Mouse (Mus musculus) embryonic facial prominence, embryonic 10.5 days (tissue): Measurements from ENCODE around the gene Rad9a. TPM values are rescaled to one million over a fixed set of nuclear protein-coding genes. Genes with fewer than 3 reads are reported as not detected.
A peak's percentile ranks its signal among the peaks of the same experiment; 100 is the strongest.

Source experiments
- DNase-seq: peaks from one replicate; pipeline ENCODE4 v3.0.0-alpha.2; 2017; ENCODE audit warnings: low spot score
- H3K27ac ChIP-seq: fragments of 300-500 bp; sonication (generic); replicated peaks from 2 replicates; pipeline ENCODE4 v1.5.1; 2016; ENCODE audit warnings: mild to moderate bottlenecking
- H3K27me3 ChIP-seq: fragments of 300-500 bp; sonication (generic); replicated peaks from 2 replicates; pipeline ENCODE4 v1.6.1; 2016; ENCODE audit warnings: low read depth, mild to moderate bottlenecking; ENCODE audit not compliant: poor library complexity, severe bottlenecking
- H3K36me3 ChIP-seq: fragments of 300-500 bp; sonication (generic); replicated peaks from 2 replicates; pipeline ENCODE4 v1.6.1; 2016; ENCODE audit warnings: mild to moderate bottlenecking, moderate library complexity
- H3K4me1 ChIP-seq: fragments of 300-500 bp; sonication (generic); 2 replicates; pipeline ENCODE4 v1.6.1; 2016
- H3K4me3 ChIP-seq: fragments of 300-500 bp; sonication (generic); 2 replicates; pipeline ENCODE4 v1.5.1; 2016; ENCODE audit warnings: mild to moderate bottlenecking, moderate library complexity
- H3K9me3 ChIP-seq: fragments of 300-500 bp; sonication (generic); 2 replicates; pipeline ENCODE4 v1.6.1; 2016; ENCODE audit warnings: mild to moderate bottlenecking
- WGBS: fragments of 180-500 bp; shearing (Covaris S2); methylation state at CpG from one replicate; pipeline ENCODE4 v1.1.7; 2016; 5-methylcytosine and 5-hydroxymethylcytosine counted together
- polyA plus RNA-seq: library from polyadenylated mRNA; unstranded; fragments of >200 nt; fragmentation: Nextera tagmentation; extraction: Ambion mirVana; gene quantifications from 2 replicates; pipeline ENCODE4 v1.2.1, GENCODE M21; 2016

Rad9a gene
- polyA plus RNA-seq, 1 experiment from 2014 or later = 58.2 TPM

DNA sequence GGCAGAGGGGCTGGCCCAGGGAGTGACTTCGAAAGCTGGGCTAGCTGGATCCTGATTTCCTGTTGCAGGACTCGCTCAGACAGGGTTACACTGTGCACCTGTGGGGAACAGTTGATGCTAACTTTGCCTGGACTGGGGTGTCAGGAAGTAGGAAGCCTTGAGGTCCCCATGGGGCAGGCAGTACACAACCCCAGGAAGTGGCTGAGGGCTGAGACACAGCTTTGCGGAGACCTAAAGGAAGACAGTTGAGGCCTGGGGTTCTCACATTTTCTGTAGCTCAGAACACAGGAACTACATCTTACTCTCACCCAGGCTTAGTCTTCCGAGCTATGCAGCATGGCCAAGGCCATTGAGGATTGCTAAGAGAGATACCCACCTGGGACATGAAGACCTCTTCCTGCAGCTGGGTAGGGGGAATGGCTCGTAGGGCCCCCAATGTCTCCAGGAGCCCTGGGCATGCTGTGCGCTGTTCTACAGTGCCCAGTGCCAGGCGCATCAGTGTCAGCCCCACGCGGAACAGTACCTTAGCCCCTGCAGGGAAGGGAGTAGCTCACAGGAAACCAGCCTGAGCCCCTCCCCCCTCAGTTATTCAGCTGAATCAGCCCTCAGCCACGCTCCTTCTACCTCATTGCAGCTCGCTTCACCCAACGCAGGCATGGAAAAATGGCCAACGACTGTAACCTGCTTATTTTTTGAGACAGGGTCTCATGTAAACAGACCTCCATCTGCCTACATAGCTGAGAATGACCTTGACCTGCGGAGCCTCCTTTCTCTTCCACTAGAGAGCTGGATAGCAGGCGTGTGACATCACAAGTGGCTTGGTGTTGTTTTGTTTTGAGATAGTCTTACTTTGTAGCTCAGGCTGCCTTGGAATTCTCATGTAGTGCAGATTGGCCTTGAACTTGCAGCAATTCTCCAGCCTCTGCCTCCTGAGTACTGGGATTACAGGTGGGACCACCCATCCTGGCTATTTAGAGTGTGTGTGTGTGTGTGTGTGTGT, 16.2 kb downstream of the Rad9a start:
- H3K4me1 ChIP-seq = peaks cover 27% of the 10 kb centered on the region
- no peaks in the 10 kb centered on the region; the same call in 1 of the 2 replicates for H3K27me3 ChIP-seq
- H3K36me3 ChIP-seq = no peaks in the 10 kb centered on the region
- DNase-seq = no peak
- WGBS = 61% methylated on average over 15 of the region's 15 CpGs
- peak overlapping the region; percentile 11; the same call in 1 of the 2 replicates for H3K4me3 ChIP-seq
- no peaks in the 10 kb centered on the region for H3K9me3 ChIP-seq
- peak overlapping the region; percentile 65 for H3K27ac ChIP-seq

DNA sequence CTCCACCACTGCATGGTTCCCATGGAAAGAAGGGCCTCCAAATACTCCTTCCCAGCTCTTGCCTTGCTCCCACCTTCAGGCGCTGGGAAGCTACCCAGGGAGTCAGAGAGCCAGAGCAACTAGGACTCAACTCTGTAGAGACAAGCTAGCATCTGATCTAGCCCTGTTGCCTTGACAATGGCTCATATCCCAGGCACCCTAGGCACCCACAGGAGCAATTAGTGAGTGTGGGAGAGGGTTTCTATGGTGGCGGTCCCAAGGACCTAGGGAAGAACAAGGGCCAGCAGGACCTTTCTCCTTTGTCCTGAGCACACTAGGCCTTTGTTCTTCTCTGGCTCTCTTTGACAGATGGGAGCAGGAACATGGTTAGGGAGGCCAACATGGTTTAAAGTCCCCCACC, 17.8 kb downstream of the Rad9a start:
- H3K4me1 ChIP-seq = peaks cover 27% of the 10 kb centered on the region
- WGBS = 75% methylated on average over 2 of the region's 2 CpGs
- H3K4me3 ChIP-seq = no peak overlapping the region
- DNase-seq = no peak
- H3K9me3 ChIP-seq = no peaks in the 10 kb centered on the region
- no peaks in the 10 kb centered on the region for H3K36me3 ChIP-seq
- H3K27ac ChIP-seq = 0 out of 2 replicates have a peak overlapping the region, but pooled peaks have one; percentile 15
- no peaks in the 10 kb centered on the region; the same call in 1 of the 2 replicates for H3K27me3 ChIP-seq

DNA sequence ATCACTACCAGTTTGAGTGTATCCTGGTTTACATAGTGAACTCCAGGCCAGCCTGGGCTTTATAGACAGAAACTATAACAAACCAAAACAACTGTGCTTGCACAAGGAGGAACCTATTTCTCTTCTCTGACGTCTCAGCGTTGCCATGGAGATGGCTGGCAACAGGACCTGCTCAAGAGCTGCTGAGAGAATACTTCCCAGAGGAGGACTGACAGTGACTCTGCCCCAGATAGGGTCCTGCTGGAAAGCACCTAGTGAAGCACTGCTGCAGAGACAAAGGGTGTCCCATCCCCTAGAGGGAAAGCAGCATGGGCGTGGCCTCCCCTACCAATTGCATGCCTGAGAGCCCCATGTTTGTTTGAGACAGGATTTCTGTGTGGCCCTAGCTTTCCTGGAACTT, 19.6 kb downstream of the Rad9a start:
- Histone ChIP-seq H3K4me3 (no peak overlapping the region), H3K27ac (no peak overlapping the region), H3K27me3 (no peaks in the 10 kb centered on the region; the same call in 1 of the 2 replicates), H3K4me1 (peaks cover 27% of the 10 kb centered on the region), H3K36me3 (no peaks in the 10 kb centered on the region), H3K9me3 (no peaks in the 10 kb centered on the region)
- 46% methylated on average over 3 of the region's 3 CpGs for WGBS
- no peak for DNase-seq

DNA sequence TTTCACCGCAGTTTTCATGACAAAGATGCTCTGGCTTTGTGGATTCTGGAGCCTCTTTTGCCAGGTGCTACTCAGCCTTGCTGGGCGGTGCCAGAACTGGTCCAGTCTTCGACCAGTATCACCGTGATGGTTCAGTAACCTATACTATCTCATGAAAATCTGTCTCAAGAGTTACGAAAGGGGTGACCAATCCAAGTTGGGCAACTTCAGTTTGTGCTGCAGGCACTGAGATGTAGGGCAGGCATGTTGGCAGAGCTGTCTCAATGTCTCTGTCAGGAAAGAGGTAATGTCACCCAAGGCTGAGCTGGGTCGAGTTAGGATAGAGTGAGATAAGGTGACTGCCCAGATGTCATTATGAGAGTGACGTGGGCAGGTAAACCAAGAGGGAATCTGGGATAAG, 21.1 kb downstream of the Rad9a start:
- H3K36me3 ChIP-seq = no peaks in the 10 kb centered on the region
- H3K9me3 ChIP-seq = no peaks in the 10 kb centered on the region
- no peak overlapping the region for H3K27ac ChIP-seq
- H3K4me1 ChIP-seq = peaks cover 29% of the 10 kb centered on the region
- 89% methylated on average over 7 of the region's 7 CpGs for WGBS
- no peaks in the 10 kb centered on the region; the same call in 1 of the 2 replicates for H3K27me3 ChIP-seq
- no peak overlapping the region for H3K4me3 ChIP-seq
- no peak for DNase-seq

DNA sequence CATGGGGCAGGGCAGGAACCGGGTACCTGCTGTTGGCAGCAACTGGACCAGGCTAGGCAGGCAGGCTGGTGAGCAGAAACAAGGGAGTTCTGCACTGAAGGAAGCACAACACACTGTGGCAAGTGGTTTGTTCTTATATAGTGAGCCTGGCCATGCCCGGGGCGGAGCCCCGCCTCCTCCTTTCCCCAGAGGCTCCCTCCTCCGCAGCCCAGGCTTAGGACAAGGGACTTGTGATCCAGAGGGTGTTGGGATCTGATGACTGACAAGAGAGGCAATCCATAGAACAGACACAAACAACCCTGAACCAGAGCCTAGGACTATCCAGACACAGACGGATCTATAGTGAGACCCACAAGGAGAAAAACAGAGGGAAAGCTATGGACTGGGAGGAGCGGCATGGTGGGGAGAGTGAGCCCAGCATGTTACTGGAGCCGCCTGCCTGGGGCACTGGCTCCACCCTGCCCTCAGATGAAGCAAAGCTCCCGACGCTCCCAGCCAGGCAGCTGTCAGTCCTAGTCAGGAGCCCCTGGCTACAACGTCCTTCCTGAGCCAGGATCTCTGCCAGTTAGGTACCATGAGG, 26.0 kb downstream of the Rad9a start, which contains the start of gene Carns1:
TSS of gene Carns1 (minus strand) at position 112 of the 580 bp plus-strand sequence.
- no peaks in the 10 kb centered on the region for H3K36me3 ChIP-seq
- peak within 1 kb of the TSS; percentile 36; the same call in 1 of the 2 replicates for H3K27ac ChIP-seq
- peak within 1 kb of the TSS; percentile 40 for H3K4me3 ChIP-seq
- H3K27me3 ChIP-seq = peaks cover 20% of the 10 kb centered on the region
- no peaks in the 10 kb centered on the region for H3K9me3 ChIP-seq
- DNase-seq = peak; percentile 42
- H3K4me1 ChIP-seq = peaks cover 36% of the 10 kb centered on the region
- WGBS = 5% methylated on average over 11 of the region's 11 CpGs

DNA sequence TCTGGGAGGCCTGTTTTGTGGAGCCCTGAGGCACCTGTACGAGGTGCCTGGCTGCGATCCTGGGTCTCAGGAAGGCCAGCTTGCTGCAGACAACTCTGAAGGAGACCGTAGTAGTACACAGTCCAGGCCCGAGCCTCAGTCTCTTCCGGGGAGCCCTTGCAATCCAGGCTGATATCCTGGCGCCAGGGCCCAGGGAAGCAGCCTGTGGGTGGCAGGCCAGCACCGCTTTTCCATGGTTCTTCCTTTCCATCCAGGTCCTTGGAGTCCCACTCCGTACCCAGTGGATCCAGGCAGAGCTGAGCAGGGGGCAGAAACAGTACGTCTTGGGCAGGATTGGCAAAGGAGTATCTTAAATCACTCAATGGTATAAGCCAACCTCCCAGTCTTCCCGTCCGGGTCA, 28.5 kb downstream of the Rad9a start:
- no peaks in the 10 kb centered on the region for H3K36me3 ChIP-seq
- H3K9me3 ChIP-seq = no peaks in the 10 kb centered on the region
- H3K4me3 ChIP-seq = no peak overlapping the region
- peaks cover 46% of the 10 kb centered on the region for H3K4me1 ChIP-seq
- H3K27ac ChIP-seq = 0 out of 2 replicates have a peak overlapping the region, but pooled peaks have one; percentile 2
- H3K27me3 ChIP-seq = peaks cover 20% of the 10 kb centered on the region
- 60% methylated on average over 11 of the region's 11 CpGs for WGBS
- no peak for DNase-seq

DNA sequence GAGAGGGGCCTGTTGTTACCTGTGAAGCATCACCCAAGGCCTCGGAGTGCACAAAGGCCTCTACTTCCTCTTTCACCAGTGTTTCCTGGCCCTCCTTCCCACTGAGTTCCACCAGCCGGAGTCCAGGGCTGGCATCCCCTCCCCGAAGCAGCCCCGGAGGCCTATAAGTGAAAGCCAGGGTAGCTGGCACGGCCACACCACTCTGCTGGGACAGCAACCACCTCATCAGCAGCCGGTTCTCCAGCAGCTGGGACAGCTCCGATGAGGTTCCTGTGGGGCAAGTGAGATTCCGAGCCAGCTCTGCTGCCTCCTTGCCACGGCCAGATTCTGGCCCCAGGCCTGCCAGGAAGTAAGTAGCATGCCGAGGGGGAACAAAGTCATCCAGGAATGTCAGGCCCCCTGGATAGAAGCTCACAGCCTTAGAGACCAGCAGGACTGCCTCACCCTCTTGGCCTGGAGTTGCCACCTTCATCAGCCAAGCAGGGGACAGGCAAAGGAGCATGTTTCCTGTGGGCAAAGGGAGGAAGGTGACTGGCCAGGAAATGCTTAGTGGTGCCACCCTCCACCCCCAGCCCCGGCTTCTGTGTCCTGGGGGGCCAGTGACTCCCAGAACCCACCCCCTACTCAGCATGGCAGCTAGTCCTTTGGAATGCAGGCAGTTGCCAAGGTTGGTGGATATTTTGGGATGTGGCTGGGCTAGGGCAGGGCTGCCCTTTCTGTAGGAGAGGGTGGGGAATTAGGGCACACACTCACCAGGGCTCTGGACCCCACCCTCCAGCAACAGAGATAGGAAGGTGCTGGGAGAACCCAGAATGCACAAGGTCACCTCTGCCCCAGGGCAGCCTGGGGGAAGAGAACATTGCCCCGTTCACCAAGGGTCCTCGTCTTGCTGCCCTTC, 29.8 kb downstream of the Rad9a start:
- DNase-seq = no peak
- Histone ChIP-seq H3K9me3 (no peaks in the 10 kb centered on the region), H3K36me3 (no peaks in the 10 kb centered on the region), H3K4me1 (peaks cover 46% of the 10 kb centered on the region), H3K27ac (peak overlapping the region; percentile 40), H3K27me3 (peaks cover 20% of the 10 kb centered on the region), H3K4me3 (no peak overlapping the region)
- WGBS = 63% methylated on average over 13 of the region's 13 CpGs

DNA sequence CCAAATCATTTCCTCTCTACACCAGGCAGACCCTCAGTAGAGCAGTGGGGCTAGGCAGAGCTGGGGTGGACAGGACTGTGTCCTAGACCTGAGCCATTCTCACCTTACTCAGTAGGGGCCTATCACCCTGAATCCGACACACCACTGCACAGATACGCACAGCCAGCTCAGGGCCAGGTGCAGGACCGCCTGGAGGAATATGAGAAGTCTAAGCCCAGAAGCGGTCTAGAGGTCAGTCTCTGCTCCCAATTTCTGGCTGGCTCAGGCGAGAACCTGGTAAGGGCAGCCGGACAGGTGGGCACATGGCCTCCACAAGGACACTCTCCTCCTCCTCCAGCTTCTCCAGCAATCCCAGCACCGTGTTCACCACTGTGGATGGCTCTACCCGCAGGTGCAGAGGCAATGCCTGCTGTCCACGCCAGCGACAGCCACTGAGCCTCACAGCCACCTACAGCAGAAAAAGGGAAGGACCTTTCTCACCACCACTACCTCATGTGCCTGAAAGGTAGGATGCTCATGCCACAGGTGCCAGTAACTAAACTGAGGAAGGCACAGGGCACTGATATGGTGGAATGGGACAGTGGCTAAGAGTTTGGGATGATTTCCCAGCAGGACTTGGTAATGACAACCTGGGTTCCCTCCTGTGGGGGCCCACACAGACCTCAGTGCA, 30.6 kb downstream of the Rad9a start:
- Histone ChIP-seq H3K27ac (peak overlapping the region; percentile 92; the same call in 1 of the 2 replicates), H3K4me3 (no peak overlapping the region)
- 84% methylated on average over 10 of the region's 10 CpGs for WGBS

DNA sequence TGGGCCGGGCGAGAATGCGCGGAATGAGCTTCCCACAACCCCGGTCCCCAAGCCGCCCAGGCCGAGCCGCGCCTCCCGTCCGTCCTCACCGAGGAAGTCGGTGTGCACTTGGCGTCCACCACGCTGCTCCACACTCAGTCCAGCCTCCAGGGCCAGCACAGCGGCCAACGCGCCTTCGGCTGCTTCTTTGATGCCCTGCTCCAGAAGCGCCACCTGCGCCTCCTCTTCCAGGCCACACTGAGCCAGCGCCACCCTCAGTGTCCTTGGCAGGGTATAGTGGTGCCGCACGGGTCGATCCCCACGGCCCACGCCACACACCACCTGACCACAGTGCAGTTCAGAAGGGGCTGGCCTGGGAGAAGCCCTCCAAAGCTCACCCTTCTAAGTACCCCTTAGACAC, 31.7 kb downstream of the Rad9a start:
- peak overlapping the region; percentile 63 for H3K4me3 ChIP-seq
- no peak for DNase-seq
- H3K27ac ChIP-seq = peak overlapping the region; percentile 92
- H3K36me3 ChIP-seq = no peaks in the 10 kb centered on the region
- H3K4me1 ChIP-seq = peaks cover 33% of the 10 kb centered on the region
- WGBS = 8% methylated on average over 27 of the region's 27 CpGs
- no peaks in the 10 kb centered on the region for H3K9me3 ChIP-seq
- peaks cover 20% of the 10 kb centered on the region; the same call in 1 of the 2 replicates for H3K27me3 ChIP-seq

More for the DNA sequence above, 30.6 kb downstream of the Rad9a start:
- Histone ChIP-seq H3K27me3 (peaks cover 20% of the 10 kb centered on the region; the same call in 1 of the 2 replicates), H3K9me3 (no peaks in the 10 kb centered on the region), H3K36me3 (no peaks in the 10 kb centered on the region), H3K4me1 (peaks cover 43% of the 10 kb centered on the region)
- no peak for DNase-seq

DNA sequence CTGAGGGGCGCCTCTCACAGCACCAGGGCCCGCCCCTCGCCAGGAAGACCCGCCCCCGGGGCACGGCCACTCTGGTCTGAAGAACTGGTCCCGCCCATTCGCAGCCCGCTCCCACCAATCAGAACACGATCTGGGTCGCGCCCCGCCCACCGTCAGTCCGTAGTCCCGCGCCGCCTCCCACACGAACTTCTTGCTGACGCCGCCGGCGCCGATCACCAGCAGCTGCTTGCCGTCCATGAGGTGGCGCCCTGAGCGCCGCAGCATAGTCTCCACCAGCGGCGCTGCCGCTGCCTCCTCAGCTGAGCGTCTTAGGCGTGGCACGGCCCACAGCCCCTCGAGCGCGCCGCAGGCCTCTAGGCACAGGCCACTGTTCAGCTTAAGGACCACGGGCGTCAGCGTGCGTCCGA, 32.1 kb downstream of the Rad9a start:
- Histone ChIP-seq H3K27ac (peak overlapping the region; percentile 92), H3K36me3 (no peaks in the 10 kb centered on the region), H3K4me1 (peaks cover 31% of the 10 kb centered on the region), H3K27me3 (peaks cover 17% of the 10 kb centered on the region; the same call in 1 of the 2 replicates), H3K9me3 (no peaks in the 10 kb centered on the region), H3K4me3 (peak overlapping the region; percentile 63)
- DNase-seq = peak; percentile 100
- under 1% methylated on average over 43 of the region's 43 CpGs for WGBS

DNA sequence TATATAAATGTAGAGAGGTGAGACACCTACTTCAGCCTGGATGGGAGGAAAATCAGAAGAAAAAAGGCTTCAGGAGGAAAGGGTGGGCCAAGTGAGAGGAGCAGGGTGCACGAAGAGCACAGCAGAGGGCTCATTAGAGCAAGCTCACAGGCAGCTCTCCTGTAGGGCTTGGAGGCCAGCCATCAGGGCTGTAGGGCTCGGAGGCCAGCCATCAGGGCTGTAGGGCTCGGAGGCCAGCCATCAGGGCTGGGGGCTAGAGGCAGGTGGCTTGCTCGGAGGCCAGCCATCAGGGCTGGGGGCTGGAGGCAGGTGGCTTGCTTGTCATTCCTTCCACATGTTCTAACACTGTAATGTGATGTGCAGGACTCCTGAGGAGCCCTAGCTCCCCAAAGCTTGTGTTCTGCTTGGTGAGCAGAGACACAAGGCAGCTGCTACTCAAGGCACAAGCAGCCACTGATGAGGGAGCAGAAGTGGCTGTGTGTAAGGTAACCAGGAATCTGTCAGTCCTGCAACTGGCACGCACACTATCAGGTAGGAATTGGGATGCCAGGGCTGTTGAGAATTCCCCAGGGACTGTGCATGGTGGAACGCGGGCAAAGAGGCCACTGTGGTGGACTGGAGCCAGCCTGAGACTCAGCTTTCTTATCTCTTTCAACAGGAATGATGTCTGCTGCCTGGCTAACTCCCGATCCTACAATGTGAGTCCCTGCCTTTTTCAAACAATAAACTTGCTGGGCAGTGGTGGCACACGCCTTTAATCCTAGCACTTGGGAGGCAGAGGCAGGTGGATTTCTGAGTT, 34.6 kb downstream of the Rad9a start:
- peaks cover 14% of the 10 kb centered on the region; the same call in 1 of the 2 replicates for H3K27me3 ChIP-seq
- H3K4me1 ChIP-seq = peaks cover 41% of the 10 kb centered on the region
- no peak overlapping the region for H3K4me3 ChIP-seq
- H3K27ac ChIP-seq = no peak overlapping the region
- no peak for DNase-seq
- no peaks in the 10 kb centered on the region for H3K36me3 ChIP-seq
- no peaks in the 10 kb centered on the region for H3K9me3 ChIP-seq
- WGBS = 83% methylated on average over 9 of the region's 9 CpGs
